Mouse (Mus musculus) CD4-positive, CD25-positive, alpha-beta regulatory T cell, adult 4 months (primary cell): ENCODE measurements around the gene Gm10190. TPM values are rescaled to one million over a fixed set of nuclear protein-coding genes. Genes with fewer than 3 reads are reported as not detected.
"Not testable (repeated sequence)": the region's sequence is repeated elsewhere in the genome, so short reads cannot be mapped to it uniquely, and the experiment has no call there.

Experiments
- ATAC-seq: one replicate; pipeline ENCODE4 v1.8.0; 2017
- polyA plus RNA-seq, 2 experiments: library from polyadenylated mRNA; unstranded; fragments of 100-300 nt; shearing (Covaris generic); gene quantifications; one replicate each; pipeline ENCODE4 v1.2.1; 2017

Gm10190 gene
- polyA plus RNA-seq = not detected

- ATAC-seq = peak; percentile 97
Observed at GRCm38 (mm10) chr17:80372989-80373725, at the start of gene Gm10190. TSS of gene Gm10190 (minus strand) at chr17:80373541.

GRCm38 (mm10) chr17:80420998-80421397, 47.7 kb upstream of the Gm10190 start:
- no peak for ATAC-seq

GRCm38 (mm10) chr17:80418572-80419210, 45.4 kb upstream of the Gm10190 start:
- peak; percentile 82 for ATAC-seq

- no peak for ATAC-seq
Observed at GRCm38 (mm10) chr17:80411182-80411581, 37.8 kb upstream of the Gm10190 start.

- no peak for ATAC-seq
Observed at GRCm38 (mm10) chr17:80398243-80398642, 24.9 kb upstream of the Gm10190 start.

GRCm38 (mm10) chr17:80391423-80392403, 18.4 kb upstream of the Gm10190 start:
- ATAC-seq = peak; percentile 99

- no peak for ATAC-seq
Observed at GRCm38 (mm10) chr17:80390024-80390423, 16.7 kb upstream of the Gm10190 start.

GRCm38 (mm10) chr17:80385671-80386070, 12.3 kb upstream of the Gm10190 start:
- ATAC-seq = no peak

- ATAC-seq = not testable (repeated sequence)
Observed at GRCm38 (mm10) chr17:80378386-80378785, 5.0 kb upstream of the Gm10190 start.

- ATAC-seq = peak; percentile 66
Observed at GRCm38 (mm10) chr17:80373726-80374096, 370 bp upstream of the Gm10190 start.

- ATAC-seq = no peak
Observed at GRCm38 (mm10) chr17:80368606-80369005, 4.7 kb downstream of the Gm10190 start.

GRCm38 (mm10) chr17:80367276-80367675, 6.1 kb downstream of the Gm10190 start:
- ATAC-seq = no peak

- ATAC-seq = peak; percentile 43
Observed at GRCm38 (mm10) chr17:80360245-80360644, 13.1 kb downstream of the Gm10190 start.

GRCm38 (mm10) chr17:80347234-80347633, 26.1 kb downstream of the Gm10190 start:
- ATAC-seq = no peak

GRCm38 (mm10) chr17:80346591-80347125, 26.7 kb downstream of the Gm10190 start:
- ATAC-seq = no peak

GRCm38 (mm10) chr17:80345277-80345676, 28.1 kb downstream of the Gm10190 start:
- ATAC-seq = no peak

- peak; percentile 64 for ATAC-seq
Observed at GRCm38 (mm10) chr17:80332386-80332785, 41.0 kb downstream of the Gm10190 start.

- no peak for ATAC-seq
Observed at GRCm38 (mm10) chr17:80326431-80326830, 46.9 kb downstream of the Gm10190 start.

GRCm38 (mm10) chr17:80325456-80325855, 47.9 kb downstream of the Gm10190 start:
- no peak for ATAC-seq

GRCm38 (mm10) chr17:80324521-80324920, 48.8 kb downstream of the Gm10190 start:
- no peak for ATAC-seq

GRCm38 (mm10) chr17:80323658-80324057, 49.7 kb downstream of the Gm10190 start:
- peak; percentile 95 for ATAC-seq
